Mouse (Mus musculus) cerebellum, adult (tissue): ENCODE measurements around the gene Phrf1.

ENCODE experiments used
- ATAC-seq: cut with Nextera tagmentation; 2 replicates; pipeline ENCODE4 v1.9.2; 2017; ENCODE audit warnings: mild to moderate bottlenecking, moderate library complexity, mixed read lengths; ENCODE audit not compliant: insufficient number of reproducible peaks, low FRiP score, low TSS enrichment

Phrf1 gene

GRCm38 (mm10) chr7:141282756-141283155, 54.2 kb downstream of the Phrf1 start:
- ATAC-seq = no peak

- ATAC-seq = no peak
These were observed 59.5 kb downstream of the Phrf1 start for GRCm38 (mm10) chr7:141288042-141288441.

GRCm38 (mm10) chr7:141291921-141292582, 63.5 kb downstream of the Phrf1 start, which contains the start of gene Drd4:
TSS of gene Drd4 (plus strand) at chr7:141292006.
- ATAC-seq = no peak

GRCm38 (mm10) chr7:141292583-141293388, 64.2 kb downstream of the Phrf1 start:
- no peak for ATAC-seq

- no peak for ATAC-seq
These were observed 65.4 kb downstream of the Phrf1 start for GRCm38 (mm10) chr7:141293852-141294471.

- no peak for ATAC-seq
These were observed 65.9 kb downstream of the Phrf1 start for GRCm38 (mm10) chr7:141294479-141294878.

GRCm38 (mm10) chr7:141297926-141298650, 69.5 kb downstream of the Phrf1 start:
- ATAC-seq = no peak

GRCm38 (mm10) chr7:141299175-141299574, 70.6 kb downstream of the Phrf1 start:
- ATAC-seq = no peak

- no peak for ATAC-seq
These were observed 72.8 kb downstream of the Phrf1 start for GRCm38 (mm10) chr7:141301386-141301785.

GRCm38 (mm10) chr7:141302702-141303268, 74.2 kb downstream of the Phrf1 start:
- ATAC-seq = no peak

GRCm38 (mm10) chr7:141304537-141304936, 76.0 kb downstream of the Phrf1 start:
- ATAC-seq = no peak
